Mouse (Mus musculus): ENCODE measurements at regions not wholly inside any gene's neighbourhood (a gene's known extent, or its start where the extent isn't known, plus 50 kb on each side); places are given as distances from the start of the nearest gene placed in this dataset.

- DNase-seq (ENCODE audit: low spot score) = no peak
These were observed 60.4 kb downstream of the Dact1 start for GRCm38 (mm10) chr12:71370091-71370490.

GRCm38 (mm10) chr12:71371948-71372347 is 62.3 kb downstream of the Dact1 start:
- DNase-seq (ENCODE audit: low spot score) = no peak

- DNase-seq (ENCODE audit: low spot score) = no peak
These were observed 63.9 kb downstream of the Dact1 start for GRCm38 (mm10) chr12:71373633-71374032.

GRCm38 (mm10) chr12:71376446-71376845 is 66.8 kb downstream of the Dact1 start:
- DNase-seq (ENCODE audit: low spot score) = no peak

- no peak for DNase-seq (ENCODE audit: low spot score)
These were observed 67.3 kb downstream of the Dact1 start for GRCm38 (mm10) chr12:71376966-71377365.

- no peak for DNase-seq (ENCODE audit: low spot score)
These were observed 70.1 kb downstream of the Dact1 start for GRCm38 (mm10) chr12:71379626-71380423.

- DNase-seq (ENCODE audit: low spot score) = no peak
These were observed 70.7 kb downstream of the Dact1 start for GRCm38 (mm10) chr12:71380424-71380761.

- DNase-seq (ENCODE audit: low spot score) = no peak
These were observed 76.6 kb downstream of the Dact1 start for GRCm38 (mm10) chr12:71386251-71386650.

- no peak for DNase-seq (ENCODE audit: low spot score)
These were observed 81.8 kb downstream of the Dact1 start for GRCm38 (mm10) chr12:71391481-71391880.

- DNase-seq (ENCODE audit: low spot score) = no peak
These were observed 84.1 kb downstream of the Dact1 start for GRCm38 (mm10) chr12:71393752-71394151.

GRCm38 (mm10) chr12:71397456-71397855 is 87.8 kb downstream of the Dact1 start:
- no peak for DNase-seq (ENCODE audit: low spot score)

- DNase-seq (ENCODE audit: low spot score) = no peak
These were observed 89.0 kb downstream of the Dact1 start for GRCm38 (mm10) chr12:71398701-71399100.

GRCm38 (mm10) chr12:71400201-71400600 is 90.5 kb downstream of the Dact1 start:
- no peak for DNase-seq (ENCODE audit: low spot score)

GRCm38 (mm10) chr12:71401621-71402416 is 92.1 kb downstream of the Dact1 start:
- no peak for DNase-seq (ENCODE audit: low spot score)

- DNase-seq (ENCODE audit: low spot score) = no peak
These were observed 97.6 kb downstream of the Dact1 start for GRCm38 (mm10) chr12:71407294-71407693.

- DNase-seq (ENCODE audit: low spot score) = no peak
These were observed 98.8 kb downstream of the Dact1 start for GRCm38 (mm10) chr12:71408396-71409050.

- DNase-seq (ENCODE audit: low spot score) = no peak
These were observed 102.6 kb downstream of the Dact1 start for GRCm38 (mm10) chr12:71412331-71412730.

GRCm38 (mm10) chr12:71416968-71417367 is 107.3 kb downstream of the Dact1 start:
- no peak for DNase-seq (ENCODE audit: low spot score)

GRCm38 (mm10) chr12:71418186-71418585 is 108.5 kb downstream of the Dact1 start:
- DNase-seq (ENCODE audit: low spot score) = no peak

GRCm38 (mm10) chr12:71419161-71419560 is 109.5 kb downstream of the Dact1 start:
- no peak for DNase-seq (ENCODE audit: low spot score)

GRCm38 (mm10) chr12:71426023-71426719 is 116.5 kb downstream of the Dact1 start:
- DNase-seq (ENCODE audit: low spot score) = no peak

- DNase-seq (ENCODE audit: low spot score) = no peak
These were observed 118.3 kb downstream of the Dact1 start for GRCm38 (mm10) chr12:71427974-71428373.
